Mouse (Mus musculus) liver, embryonic 16.5 days (tissue): Measurements from ENCODE around the gene Adora2b. TPM values are rescaled to one million over a fixed set of nuclear protein-coding genes. Genes with fewer than 3 reads are reported as not detected.

Source experiments
- ATAC-seq: fragments of 200-750 bp; cut with Nextera tagmentation; 2 replicates; pipeline ENCODE4 v1.8.0; 2017; ENCODE audit warnings: low read depth, mild to moderate bottlenecking, moderate number of reproducible peaks, moderate library complexity
- H3K27ac ChIP-seq: fragments of 300-500 bp; sonication (generic); 2 replicates; pipeline ENCODE4 v1.5.1; 2014; ENCODE audit warnings: mild to moderate bottlenecking, low read length
- H3K27me3 ChIP-seq: fragments of 300-500 bp; sonication (generic); 2 replicates; pipeline ENCODE4 v1.6.1; 2014; ENCODE audit warnings: low read depth, low read length, mixed read lengths; ENCODE audit not compliant: control insufficient read depth, insufficient read depth
- H3K36me3 ChIP-seq: fragments of 300-500 bp; sonication (generic); 2 replicates; pipeline ENCODE4 v1.6.1; 2014; ENCODE audit warnings: mild to moderate bottlenecking; ENCODE audit not compliant: control insufficient read depth, insufficient read depth
- H3K4me1 ChIP-seq: fragments of 300-500 bp; sonication (generic); 2 replicates; pipeline ENCODE4 v1.6.1; 2014; ENCODE audit warnings: low read depth, low read length, mixed read lengths; ENCODE audit not compliant: control insufficient read depth
- H3K4me2 ChIP-seq: fragments of 300-500 bp; sonication (generic); 2 replicates; pipeline ENCODE4 v1.6.1; 2014; ENCODE audit warnings: low read depth, low read length, mixed read lengths
- H3K4me3 ChIP-seq: fragments of 300-500 bp; sonication (generic); 2 replicates; pipeline ENCODE4 v1.5.1; 2014; ENCODE audit warnings: low read depth, mild to moderate bottlenecking, low read length
- H3K9ac ChIP-seq: fragments of 300-500 bp; sonication (generic); 2 replicates; pipeline ENCODE4 v1.6.1; 2014; ENCODE audit warnings: low read depth, low read length
- H3K9me3 ChIP-seq: fragments of 300-500 bp; sonication (generic); replicated peaks from 2 replicates; pipeline ENCODE4 v1.6.1; 2016; ENCODE audit warnings: low read length; ENCODE audit not compliant: control insufficient read depth
- WGBS: fragments of 180-500 bp; shearing (Covaris S2); extraction: QIAGEN DNeasy Blood & Tissue Kit; methylation state at CpG from one replicate; pipeline ENCODE4 v1.1.7; 2014; ENCODE audit not compliant: insufficient replicate concordance; 5-methylcytosine and 5-hydroxymethylcytosine counted together
- polyA plus RNA-seq: library from polyadenylated mRNA; unstranded; fragments of >200 nt; fragmentation: Nextera tagmentation; extraction: Ambion mirVana; gene quantifications from 2 replicates; pipeline ENCODE4 v1.2.1, GENCODE M21; 2015

Adora2b gene
- polyA plus RNA-seq, 1 experiment from 2014 or later = 0.60 TPM

DNA sequence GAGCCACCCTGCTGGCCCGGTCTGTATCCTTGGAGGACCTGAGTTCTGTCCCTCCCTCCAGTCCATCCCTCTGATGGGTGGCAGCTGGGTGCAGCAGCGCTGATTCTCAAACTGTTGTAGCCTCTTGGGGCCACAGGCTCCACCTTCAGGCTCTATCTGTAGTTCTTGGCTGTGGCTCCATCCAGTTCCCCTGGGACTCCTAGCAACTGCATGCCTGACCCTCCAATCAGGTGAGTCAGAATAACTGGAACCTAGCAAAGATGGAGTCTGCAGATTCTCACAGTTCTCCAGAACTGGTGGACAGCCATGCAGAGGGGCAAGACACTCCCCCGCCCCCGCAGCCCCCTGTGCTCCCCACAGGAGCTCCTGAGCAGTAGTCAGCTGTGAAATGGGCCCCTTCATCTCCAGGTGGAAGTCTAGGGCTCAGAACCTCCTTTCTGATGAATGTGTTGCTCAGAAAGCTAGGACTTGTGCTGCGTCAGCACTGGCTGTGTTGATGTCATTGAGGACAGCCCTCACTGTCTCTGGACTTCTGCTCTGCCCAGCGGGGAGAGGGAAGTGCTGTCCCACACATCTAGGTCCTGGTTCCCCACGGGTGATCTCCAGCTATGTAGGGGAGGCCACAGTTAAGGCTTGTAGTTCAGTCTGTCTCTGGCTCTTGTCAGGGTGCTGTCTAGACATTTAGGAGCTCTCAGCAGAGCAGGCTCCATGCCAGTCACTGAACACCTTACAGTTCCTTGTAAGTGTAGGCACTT lies 27.9 kb upstream of the Adora2b start:
- no peaks in the 10 kb centered on the region for H3K27me3 ChIP-seq
- ATAC-seq = no peak
- H3K4me1 ChIP-seq = peaks cover 2% of the 10 kb centered on the region
- H3K27ac ChIP-seq = no peak overlapping the region
- no peak overlapping the region for H3K4me2 ChIP-seq
- H3K36me3 ChIP-seq = no peaks in the 10 kb centered on the region; the same call in 1 of the 2 replicates
- H3K4me3 ChIP-seq = no peak overlapping the region
- no peak overlapping the region for H3K9ac ChIP-seq
- WGBS = 65% methylated on average over 7 of the region's 7 CpGs
- H3K9me3 ChIP-seq = no peaks in the 10 kb centered on the region

DNA sequence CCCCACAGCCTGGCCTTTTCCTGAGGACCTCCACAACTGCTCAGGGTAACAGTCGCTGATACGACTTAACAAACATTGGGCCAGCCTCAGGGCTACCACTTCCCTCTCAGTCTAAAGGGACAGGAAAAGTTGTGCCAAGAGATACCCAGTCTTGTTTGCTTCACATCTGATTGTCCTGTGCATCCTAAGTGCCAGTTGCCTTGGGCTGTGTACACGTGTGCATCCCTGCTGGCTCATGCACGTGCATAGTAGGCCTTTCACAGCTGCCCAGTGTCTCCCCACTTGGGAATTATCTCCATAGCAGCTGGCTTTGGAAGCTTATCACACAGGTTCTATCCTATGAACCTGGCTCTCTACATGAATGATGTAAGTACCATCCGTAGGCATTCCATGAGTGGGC lies 25.4 kb upstream of the Adora2b start:
- Histone ChIP-seq H3K27ac (no peak overlapping the region), H3K4me2 (no peak overlapping the region), H3K9me3 (no peaks in the 10 kb centered on the region), H3K4me3 (no peak overlapping the region), H3K4me1 (peaks cover 2% of the 10 kb centered on the region; the same call in 1 of the 2 replicates), H3K9ac (no peak overlapping the region), H3K27me3 (no peaks in the 10 kb centered on the region), H3K36me3 (no peaks in the 10 kb centered on the region; the same call in 1 of the 2 replicates)
- WGBS = 52% methylated on average over 5 of the region's 5 CpGs
- no peak for ATAC-seq

DNA sequence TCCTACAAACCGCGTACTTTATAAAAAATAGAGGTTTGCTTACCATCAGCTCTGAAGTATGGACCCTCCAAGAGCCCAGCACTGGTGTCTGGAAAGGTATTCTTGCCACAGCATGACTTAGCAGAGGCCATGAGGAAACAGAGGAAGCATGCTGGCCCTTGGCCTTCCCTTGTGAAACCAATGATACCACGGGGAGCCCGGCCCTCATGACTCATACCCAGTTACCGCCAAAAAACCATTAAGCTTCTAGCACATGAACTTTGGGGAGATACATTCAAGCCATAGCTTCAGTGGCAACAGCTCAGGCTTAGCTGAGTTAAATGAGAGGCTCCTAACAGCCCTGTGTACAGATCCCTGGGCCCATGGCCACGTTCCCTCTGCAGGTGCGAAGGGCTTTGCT lies 24.8 kb upstream of the Adora2b start:
- Histone ChIP-seq H3K4me3 (no peak overlapping the region), H3K4me2 (no peak overlapping the region), H3K36me3 (no peaks in the 10 kb centered on the region; the same call in 1 of the 2 replicates), H3K27me3 (no peaks in the 10 kb centered on the region), H3K4me1 (peaks cover 2% of the 10 kb centered on the region; the same call in 1 of the 2 replicates), H3K9me3 (no peaks in the 10 kb centered on the region), H3K9ac (no peak overlapping the region), H3K27ac (no peak overlapping the region)
- 64% methylated on average over 7 of the region's 7 CpGs for WGBS
- ATAC-seq = peak; percentile 40; the same call in 1 of the 2 replicates

DNA sequence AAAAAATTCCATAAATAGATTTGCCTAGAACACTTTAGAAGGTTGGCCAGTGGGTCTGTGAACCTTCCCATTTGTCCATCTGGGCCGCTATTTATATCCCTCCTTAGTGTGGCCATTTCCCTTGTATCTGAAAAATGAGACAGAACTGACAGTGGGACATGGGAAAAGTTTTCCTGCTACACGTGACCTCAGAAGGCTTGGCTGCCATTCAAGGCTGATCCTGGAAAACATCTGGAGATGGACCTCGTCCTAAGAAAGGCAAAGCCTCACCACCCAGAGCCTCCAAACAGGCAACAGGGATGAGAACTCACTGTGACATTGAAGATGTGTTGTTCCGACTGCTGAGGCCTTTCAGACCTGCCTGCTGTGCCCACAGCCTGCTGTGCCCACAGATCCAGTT lies 24.0 kb upstream of the Adora2b start:
- ATAC-seq = no peak
- no peaks in the 10 kb centered on the region for H3K27me3 ChIP-seq
- no peak overlapping the region for H3K4me2 ChIP-seq
- H3K9ac ChIP-seq = no peak overlapping the region
- WGBS = 78% methylated on average over 4 of the region's 4 CpGs
- H3K36me3 ChIP-seq = no peaks in the 10 kb centered on the region; the same call in 1 of the 2 replicates
- no peak overlapping the region for H3K27ac ChIP-seq
- H3K9me3 ChIP-seq = no peaks in the 10 kb centered on the region
- H3K4me1 ChIP-seq = peaks cover 2% of the 10 kb centered on the region; the same call in 1 of the 2 replicates
- H3K4me3 ChIP-seq = no peak overlapping the region

DNA sequence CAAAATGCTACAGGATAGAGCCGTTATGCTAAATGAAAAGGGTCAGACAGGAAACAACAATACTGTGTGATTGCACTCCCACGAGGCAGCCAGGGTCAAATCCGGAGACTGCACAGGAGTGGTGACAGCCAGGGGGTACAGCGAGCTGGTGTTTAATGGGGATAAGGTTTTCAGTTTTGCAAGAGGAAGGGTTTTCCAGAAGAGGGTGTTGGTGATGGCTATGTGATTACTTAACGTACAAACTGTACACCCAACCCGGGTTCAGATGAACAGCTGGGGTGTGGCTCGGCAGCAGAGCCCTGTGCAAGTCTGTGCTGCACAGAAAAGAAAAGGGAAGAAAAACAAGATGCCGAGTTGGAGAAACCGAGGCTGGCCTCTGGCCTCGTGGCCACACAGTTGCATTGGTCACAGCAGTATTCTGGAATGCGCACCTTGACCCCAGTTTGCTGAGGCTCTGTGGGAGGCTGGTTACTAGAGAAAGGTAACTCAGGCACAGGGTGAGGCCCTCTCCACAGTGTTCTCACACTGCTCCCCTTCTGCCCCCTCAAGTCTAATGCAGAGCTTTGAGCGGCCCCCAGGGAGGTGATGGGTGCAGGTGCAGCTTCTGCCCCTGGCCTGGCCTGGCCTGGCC lies 8.0 kb upstream of the Adora2b start:
- ATAC-seq = no peak
- Histone ChIP-seq H3K9me3 (no peaks in the 10 kb centered on the region), H3K4me2 (no peak overlapping the region), H3K9ac (no peak overlapping the region), H3K4me1 (no peaks in the 10 kb centered on the region; the same call in none of the 2 replicates), H3K27ac (no peak overlapping the region), H3K36me3 (no peaks in the 10 kb centered on the region), H3K4me3 (no peak overlapping the region), H3K27me3 (no peaks in the 10 kb centered on the region; the same call in 1 of the 2 replicates)
- 46% methylated on average over 12 of the region's 12 CpGs for WGBS

DNA sequence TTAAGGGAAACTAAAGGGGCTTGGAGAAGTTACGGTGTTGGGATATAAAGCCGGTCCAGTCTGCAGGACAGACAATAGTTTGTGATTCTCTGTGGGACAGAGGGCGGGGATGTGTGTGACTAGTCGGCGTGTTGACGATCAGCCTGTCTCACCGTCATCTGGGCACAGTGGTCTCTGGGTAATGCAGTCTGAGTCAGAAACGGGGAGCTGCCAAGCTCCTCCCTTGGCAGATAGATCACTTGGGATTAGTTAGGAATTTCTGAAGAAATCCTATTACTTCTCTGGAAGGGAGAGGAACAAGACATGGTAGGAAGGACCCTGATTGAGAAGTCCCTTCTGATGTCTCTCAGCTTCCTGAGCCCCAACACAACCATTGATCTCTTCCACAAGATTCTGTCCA lies 4.9 kb upstream of the Adora2b start:
- peaks cover 16% of the 10 kb centered on the region for H3K27me3 ChIP-seq
- peaks cover 5% of the 10 kb centered on the region for H3K4me1 ChIP-seq
- no peak overlapping the region for H3K4me2 ChIP-seq
- H3K9me3 ChIP-seq = no peaks in the 10 kb centered on the region
- no peak overlapping the region for H3K27ac ChIP-seq
- WGBS = 64% methylated on average over 8 of the region's 8 CpGs
- ATAC-seq = no peak
- no peak overlapping the region for H3K9ac ChIP-seq
- H3K36me3 ChIP-seq = no peaks in the 10 kb centered on the region
- H3K4me3 ChIP-seq = no peak overlapping the region

DNA sequence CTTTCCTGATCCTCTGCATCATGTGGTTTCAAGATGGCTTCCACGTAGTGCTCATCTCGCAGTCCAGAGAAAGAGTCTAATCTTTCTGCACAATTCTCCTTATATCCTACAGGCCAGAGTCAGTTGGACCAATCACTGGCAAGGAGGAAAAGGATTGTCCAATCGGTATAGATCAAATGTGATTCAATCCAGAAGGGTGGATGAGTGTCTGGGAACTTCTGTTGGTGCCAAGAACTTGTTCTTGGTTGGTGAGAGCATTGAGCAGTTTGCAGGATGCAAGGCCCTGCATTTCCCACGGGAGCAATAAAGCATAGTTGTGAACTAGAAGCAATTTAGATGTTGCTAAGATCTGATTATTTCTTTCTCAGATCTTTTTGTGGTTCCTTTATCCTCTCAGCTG lies 4.3 kb upstream of the Adora2b start:
- peaks cover 7% of the 10 kb centered on the region for H3K4me1 ChIP-seq
- no peak overlapping the region for H3K4me3 ChIP-seq
- no peaks in the 10 kb centered on the region for H3K36me3 ChIP-seq
- no peak overlapping the region for H3K4me2 ChIP-seq
- no peak for ATAC-seq
- WGBS = 63% methylated on average over 4 of the region's 4 CpGs
- no peaks in the 10 kb centered on the region for H3K9me3 ChIP-seq
- no peak overlapping the region for H3K9ac ChIP-seq
- H3K27ac ChIP-seq = no peak overlapping the region
- peaks cover 22% of the 10 kb centered on the region for H3K27me3 ChIP-seq

DNA sequence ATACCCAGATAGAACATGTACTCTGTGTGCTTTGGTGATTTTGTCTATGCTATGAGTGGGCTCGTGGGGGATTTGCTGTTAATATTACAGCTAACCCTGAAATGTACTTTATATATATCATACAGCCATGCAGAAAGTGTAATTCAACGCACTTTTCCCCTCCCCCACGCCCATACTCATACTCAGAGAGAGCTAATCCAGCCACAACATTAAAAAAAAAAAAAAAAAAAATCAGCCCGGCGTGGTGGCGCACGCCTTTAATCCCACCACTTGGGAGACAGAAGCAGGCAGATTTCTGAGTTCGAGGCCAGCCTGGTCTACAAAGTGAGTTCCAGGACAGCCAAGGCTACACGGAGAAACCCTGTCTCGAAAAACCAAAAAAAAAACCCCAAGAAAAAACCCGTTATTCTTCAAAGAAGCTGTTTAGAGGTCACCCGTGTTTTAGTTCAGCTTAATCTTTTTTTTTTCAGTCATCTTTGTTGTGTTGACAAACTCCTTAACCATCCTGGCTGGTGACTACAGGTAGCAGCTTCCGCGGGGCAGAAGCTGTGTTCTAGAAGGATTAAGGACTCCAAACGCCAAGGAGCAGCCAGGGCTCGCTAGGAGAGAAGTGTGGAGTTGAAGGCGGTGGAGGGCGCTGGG lies 904 bp upstream of the Adora2b start:
- 25% methylated on average over 18 of the region's 18 CpGs for WGBS

More for the DNA sequence above, 904 bp upstream of the Adora2b start:
- peak overlapping the region; percentile 61 for H3K4me3 ChIP-seq
- H3K4me1 ChIP-seq = peaks cover 7% of the 10 kb centered on the region
- H3K27ac ChIP-seq = no peak overlapping the region
- peak overlapping the region; percentile 91 for H3K4me2 ChIP-seq
- ATAC-seq = no peak
- peaks cover 45% of the 10 kb centered on the region for H3K27me3 ChIP-seq
- no peaks in the 10 kb centered on the region for H3K9me3 ChIP-seq
- H3K36me3 ChIP-seq = no peaks in the 10 kb centered on the region
- H3K9ac ChIP-seq = no peak overlapping the region
